Mouse (Mus musculus) CD4-positive naive resting alpha-beta T cell, adult 76 days (primary cell): Measurements from ENCODE around the gene Olfr465-ps1. TPM values are rescaled to one million over a fixed set of nuclear protein-coding genes. Genes with fewer than 3 reads are reported as not detected.

Source experiments
- total RNA-seq: library from RNA; stranded (reverse); gene quantifications from one replicate; pipeline ENCODE4 v1.2.4, GENCODE M21; 2023

Olfr465-ps1 gene
- total RNA-seq = not detected

DNA sequence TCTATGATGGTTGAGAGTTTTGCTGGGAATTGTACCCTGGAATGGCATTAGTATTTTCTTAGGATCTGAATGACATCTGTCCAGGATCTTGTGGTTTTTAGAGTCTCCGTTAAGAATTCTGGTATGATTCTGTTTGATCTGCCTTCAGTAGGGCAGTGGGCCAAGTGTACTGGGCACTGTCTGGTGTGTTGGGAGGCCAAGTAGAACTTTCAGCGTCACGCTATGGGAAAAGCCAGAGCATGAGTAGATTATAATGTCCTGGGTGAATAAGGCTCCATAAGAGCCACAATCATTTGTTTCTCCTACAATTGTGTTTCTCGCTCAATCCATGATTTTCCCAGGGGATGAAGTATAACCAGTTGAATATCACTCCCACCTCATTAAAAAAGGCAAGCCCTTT is at the start of gene Olfr465-ps1:
TSS of gene Olfr465-ps1 (plus strand) at position 301 of the 400 bp plus-strand sequence.

DNA sequence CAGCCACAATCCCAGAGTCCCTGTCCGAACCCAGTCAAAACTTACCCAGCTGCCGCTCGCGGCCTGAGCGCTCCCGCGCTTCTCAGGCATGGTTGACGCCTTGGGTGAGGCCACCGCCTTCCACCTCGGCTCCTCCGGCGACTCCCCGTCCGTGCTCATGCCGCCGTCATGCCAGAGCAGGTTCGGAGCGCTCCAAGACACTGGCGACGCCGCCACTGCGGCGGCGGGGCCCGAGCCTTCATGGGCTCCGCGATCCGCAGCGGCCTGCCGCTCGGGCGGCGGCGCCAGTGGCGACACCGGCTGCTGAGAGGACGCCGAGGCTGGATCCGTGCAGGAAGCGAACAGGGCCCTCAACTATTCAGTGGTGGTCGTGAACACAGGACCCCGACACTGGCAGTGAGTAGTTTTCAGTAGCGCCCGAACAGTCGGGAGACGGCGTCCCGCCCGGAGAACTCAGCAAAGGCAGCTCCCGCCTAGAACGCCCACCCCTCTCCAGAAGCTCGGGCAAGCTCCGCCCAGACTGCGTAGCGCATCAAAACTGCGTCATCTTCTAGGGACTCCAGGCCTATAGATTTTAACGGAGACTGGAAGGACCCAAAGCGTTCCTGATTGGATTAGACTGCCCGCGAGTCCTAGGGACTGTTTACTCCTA is 25.3 kb upstream of the Olfr465-ps1 start, which contains the start of gene Mfsd14b:
TSS of gene Mfsd14b (minus strand) at position 517 of the 652 bp plus-strand sequence.

DNA sequence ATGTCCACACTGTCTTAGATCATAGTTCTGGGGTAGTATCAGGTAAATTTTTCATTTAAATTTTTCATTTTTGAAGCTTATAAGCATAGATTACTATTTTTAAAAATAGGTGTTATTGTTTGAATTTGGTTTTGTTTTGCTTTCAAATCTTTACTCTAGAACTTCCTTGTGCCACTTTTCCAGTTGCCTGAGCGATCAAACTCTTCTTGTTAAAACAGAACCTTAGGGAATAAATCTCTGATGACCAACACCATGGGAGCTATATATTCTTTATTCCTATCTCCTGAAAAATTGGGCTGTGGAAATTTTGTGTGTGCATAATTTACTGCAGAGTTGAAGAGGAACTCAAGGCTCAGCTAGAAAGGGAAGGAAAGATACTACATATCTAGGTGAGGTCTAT is 12.1 kb downstream of the Olfr465-ps1 start, which contains the start of gene Olfr466:
TSS of gene Olfr466 (plus strand) at position 301 of the 400 bp plus-strand sequence.

Other genes with a start within 250 kb of the Olfr465-ps1 start
- not detected for gene Cntnap3, start 234.1 kb upstream of the Olfr465-ps1 start, total RNA-seq
- not detected for gene Spata31, start 220.7 kb upstream of the Olfr465-ps1 start, total RNA-seq
- gene Spata31d1c, start 105.0 kb upstream of the Olfr465-ps1 start, total RNA-seq = not detected
- gene Prss47, start 85.3 kb upstream of the Olfr465-ps1 start, total RNA-seq = not detected
- 39.5 TPM for gene Mfsd14b, start 25.1 kb upstream of the Olfr465-ps1 start, total RNA-seq
- not detected for gene Olfr466, start 12.2 kb downstream of the Olfr465-ps1 start, total RNA-seq
- gene Nlrp4f, start 67.9 kb downstream of the Olfr465-ps1 start, total RNA-seq = not detected
- gene Gm10775, start 121.5 kb downstream of the Olfr465-ps1 start, total RNA-seq = not detected
- 53.0 TPM for gene Zfp369, start 140.7 kb downstream of the Olfr465-ps1 start, total RNA-seq